Mouse (Mus musculus): ENCODE measurements around the gene St6galnac4.

- TF ChIP-seq CTCF (IDR thresholded peaks at IDR 0.05; ENCODE audit: borderline replicate concordance, extremely low read depth, insufficient read depth, insufficient read length) (no peak), POLR2A (IDR thresholded peaks at IDR 0.05; ENCODE audit: borderline replicate concordance, extremely low read depth, insufficient read depth, insufficient read length, poor library complexity, severe bottlenecking) (no peak)
These were observed 39.2 kb downstream of the St6galnac4 start for GRCm38 (mm10) chr2:32625873-32626694.
